Mouse (Mus musculus): ENCODE results near the gene Relt.

Relt gene

DNA sequence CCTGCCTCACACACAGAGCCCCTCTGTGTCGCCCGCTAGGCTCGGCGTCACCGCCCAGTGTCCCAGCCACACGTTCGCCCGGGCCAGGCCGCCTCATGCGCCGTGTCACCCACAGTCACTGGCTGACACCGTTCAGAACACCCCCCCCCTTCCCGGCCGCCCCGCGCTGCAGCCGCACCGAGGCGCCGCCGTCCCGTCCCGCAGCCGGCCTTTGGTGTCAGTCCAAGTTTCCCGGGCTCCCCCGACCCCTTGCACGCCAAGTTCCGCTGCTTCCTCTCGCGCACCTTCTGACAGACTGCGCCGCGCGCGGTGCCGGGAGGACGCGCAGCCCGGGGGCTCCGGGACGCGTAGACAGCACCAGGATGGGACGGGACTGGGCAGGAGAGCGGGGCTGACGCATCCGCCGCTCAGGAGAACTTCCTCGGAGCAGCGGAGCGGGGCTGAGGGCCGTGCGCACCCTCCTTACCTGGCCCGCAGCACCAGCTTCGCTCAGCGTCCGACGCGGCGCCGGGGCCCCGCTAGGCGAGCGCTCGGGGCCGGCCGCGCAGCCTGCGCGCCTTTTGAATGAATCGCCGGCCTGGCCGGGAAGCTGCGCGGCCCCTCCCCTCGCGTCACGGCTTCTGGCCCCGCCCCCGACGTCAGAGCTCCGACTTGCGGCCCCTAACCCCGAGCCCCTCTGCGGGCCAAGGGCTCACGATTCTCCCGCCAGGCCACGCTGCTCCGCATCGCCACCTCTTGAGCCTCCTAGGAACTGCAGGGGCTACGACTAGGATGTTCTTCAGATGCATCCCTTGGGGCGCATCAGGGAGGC, at the start of gene Relt:
TSS of gene Relt (minus strand) at position 619 of the 811 bp plus-strand sequence.
- peak; percentile 97 for DNase-seq (ENCODE audit: low read depth)

DNA sequence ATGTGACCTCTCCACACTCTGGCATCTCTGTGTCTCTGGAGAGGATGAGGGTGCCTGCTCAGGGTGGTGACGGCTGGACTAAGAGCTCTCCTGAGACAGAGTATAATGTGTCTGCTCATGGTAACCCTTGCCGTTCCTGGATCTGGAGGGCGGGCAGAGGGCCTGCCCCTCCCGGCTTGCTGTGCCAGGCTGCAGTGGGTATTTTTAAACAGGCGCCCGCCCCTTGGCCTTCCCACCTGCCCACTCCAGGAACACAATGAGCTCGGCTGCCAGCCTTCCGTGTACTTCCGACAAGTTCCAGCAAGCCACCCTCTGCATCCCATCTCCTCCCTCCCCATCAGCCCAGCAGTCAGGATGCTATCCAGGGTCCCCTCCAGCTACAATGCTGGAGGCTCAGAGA, 48.5 kb upstream of the Relt start:
- no peak for DNase-seq (ENCODE audit: low read depth)

DNA sequence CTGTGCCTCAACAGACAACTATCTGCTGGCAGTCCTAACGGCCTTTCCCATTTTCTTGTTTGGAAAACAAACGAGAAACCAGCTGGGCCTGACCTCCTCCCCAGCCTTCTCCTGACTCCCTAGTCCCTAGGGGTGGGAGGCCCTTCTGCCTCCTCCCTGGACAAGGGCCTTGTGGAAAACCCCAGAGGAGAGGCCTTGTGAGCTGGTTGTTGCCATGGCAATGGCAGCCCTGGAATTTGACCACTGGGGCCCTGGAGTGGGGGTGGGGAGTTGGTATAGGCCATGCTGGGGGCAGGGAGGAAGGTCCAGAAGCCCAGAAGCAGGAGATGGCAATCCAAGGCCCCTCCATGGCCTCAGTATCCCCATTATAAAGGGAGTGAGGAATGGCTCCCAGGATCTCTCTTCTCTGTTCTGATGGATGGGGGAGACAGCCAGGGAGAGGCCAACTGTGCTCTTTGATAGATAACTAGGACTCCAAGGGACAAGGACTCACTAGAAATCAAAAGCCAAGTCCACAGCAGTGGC, 48.1 kb upstream of the Relt start:
- DNase-seq (ENCODE audit: low read depth), result no peak

DNA sequence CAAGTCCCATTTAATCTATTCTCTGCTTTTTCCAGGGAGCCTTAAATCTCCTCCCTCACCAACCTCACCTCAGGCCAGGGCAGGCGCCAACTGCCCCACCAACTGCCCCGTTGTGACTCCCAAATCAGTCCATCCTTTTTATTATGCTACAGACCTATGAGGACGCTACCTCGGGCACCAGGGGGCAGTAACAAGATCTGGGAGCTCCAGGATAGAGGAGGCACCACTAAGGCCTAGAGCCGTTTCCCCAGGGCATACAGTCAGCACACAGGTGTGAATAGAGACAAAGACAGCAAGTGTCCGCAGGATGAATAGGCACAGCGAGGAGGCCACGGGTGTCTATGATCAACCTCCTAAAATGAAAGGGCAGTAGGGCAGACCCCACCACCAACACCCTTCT, 45.3 kb upstream of the Relt start:
- DNase-seq (ENCODE audit: low read depth), result peak; percentile 48

DNA sequence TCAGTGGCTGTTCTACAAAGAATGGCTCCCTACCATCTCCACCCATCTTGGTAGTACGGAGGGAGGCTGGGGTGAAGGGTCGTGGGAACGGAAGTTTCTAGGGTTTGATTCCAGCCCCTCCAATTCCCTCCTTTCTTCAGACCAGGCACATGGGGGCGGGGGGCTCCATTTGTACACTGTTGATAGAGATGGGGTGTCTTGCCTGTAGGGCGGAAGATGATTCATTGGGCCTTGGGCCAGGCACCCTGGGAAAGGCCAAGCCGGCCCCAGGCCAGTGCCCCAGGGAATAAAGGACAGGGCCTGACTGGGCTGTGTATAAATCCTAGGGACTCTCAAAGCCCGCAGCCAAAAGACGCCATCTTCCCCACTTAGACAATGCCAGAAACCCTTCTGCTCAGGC, 44.8 kb upstream of the Relt start:
- no peak for DNase-seq (ENCODE audit: low read depth)

DNA sequence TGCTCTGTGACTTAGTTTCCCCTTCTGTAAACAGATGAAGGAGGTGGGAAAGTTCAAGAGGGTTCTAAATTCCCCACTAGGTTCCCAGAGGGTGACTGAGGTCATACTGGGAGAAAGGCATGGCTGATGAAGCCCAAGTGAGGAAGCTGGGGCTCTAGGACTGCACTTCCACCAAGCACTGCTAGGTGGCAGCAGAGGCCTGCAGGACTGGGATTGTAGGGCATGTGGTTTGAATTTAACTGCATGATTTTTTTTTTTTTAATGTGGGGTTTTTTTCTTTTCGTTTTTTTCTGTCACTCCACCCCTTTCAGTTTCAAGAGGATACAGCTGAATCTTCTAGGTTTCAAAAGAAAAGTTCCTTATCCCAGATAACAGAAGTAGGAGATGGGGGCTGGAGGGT, 44.0 kb upstream of the Relt start:
- DNase-seq (ENCODE audit: low read depth), result peak; percentile 77

DNA sequence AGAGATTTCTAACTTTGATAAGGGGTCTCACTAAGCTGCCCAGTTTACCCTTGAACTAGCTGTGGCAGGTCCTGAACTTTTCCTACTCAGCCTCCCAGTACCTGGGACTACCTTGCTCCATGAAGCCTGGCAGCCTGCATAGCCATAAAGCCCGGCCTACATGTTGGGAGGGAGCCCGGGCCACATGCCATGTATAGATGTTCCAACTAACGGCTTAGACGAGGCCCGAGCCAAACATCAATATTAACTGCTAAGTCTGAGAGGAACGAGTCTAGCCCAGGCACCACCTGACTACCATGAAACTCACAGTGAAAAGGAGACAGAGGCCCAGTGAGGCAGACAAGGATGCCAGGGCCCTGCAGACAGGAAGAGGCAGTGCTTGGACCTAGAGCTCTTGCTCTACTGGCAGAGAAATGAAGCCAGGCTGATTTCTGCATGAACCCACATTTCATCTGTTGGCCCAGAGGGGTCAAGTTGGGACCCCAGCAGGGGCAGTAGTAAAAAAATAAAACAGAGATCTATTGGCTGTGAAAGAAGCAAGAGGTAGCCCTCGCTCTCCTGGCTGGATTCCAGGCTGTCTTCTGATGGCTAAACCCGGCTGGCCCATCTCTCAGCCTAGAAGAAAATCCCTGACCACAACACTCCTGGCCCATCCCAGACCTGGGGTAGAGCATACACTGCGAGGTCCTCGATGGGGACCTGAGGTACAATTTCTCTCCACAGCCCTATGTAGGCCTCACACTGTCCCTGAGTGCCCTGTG, 43.0 kb upstream of the Relt start:
- no peak for DNase-seq (ENCODE audit: low read depth)

DNA sequence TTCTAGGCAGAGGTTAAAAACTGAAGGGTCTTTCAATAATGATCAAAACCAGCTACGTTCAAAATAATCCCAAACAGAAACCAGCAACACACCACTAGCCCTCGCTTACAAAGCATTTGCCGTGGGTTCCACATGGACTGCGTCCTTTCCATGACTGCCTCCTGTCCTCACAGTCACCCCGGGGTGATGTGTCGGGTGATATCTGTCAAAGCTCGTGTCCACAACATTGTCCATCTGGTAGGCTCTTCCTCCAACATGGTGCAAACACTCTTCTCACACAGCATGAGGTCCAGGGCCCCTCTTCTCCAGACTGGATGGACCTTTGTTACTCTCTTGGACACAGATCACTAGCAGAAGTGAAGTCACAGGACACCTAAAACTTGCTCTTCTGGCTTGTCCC, 41.8 kb upstream of the Relt start:
- no peak for DNase-seq (ENCODE audit: low read depth)

DNA sequence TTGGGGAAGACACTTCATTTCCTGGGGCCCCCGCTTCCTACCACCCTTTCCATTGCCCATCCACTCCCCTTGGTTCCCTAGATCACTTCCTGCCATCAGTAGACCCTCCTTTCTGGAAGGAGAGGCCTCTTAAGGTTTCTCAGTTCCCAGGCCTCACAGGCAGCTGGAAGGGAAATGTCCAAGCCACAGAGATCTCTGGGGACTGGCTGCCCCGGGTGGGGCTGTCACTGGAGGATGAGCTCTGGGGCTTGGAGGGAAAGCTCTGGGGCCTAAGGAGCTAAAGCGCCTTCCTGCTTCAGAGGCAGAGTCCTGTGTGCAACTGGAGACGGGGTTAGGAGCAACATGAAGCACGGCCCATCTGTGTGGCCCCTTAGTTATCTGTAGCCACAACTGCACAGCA, 41.4 kb upstream of the Relt start:
- DNase-seq (ENCODE audit: low read depth), result no peak

DNA sequence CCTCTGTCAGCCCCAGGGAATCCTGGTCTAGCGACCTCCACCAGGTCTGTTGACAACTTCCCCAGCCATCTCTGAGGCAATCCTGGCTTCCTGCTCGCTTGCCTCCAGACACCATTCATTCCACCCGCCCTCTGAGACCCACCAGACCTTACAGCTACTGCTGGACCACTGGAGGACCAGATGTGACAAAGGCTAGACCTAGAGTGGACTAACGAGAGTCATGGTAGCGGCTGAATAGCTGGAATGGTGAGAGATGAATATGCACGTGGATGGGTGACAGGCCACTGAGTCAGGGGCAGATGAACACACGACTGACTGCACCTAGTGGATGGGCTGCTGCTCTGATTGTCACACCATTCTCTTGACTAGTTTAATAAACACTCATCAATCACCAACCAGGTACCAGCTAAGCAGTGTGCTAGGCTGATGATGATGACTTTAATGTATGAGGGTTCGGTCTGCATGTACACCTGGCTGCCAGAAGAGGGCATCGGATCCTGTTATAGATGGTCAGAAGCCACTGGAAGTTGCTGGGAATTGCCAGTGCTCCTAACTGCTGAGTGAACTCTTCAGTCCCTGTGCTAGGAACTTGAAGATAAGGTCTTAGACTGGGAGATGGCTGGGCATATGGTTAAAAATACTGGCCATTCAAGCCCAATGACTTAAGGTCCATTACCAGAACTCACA, 39.3 kb upstream of the Relt start:
- peak; percentile 37 for DNase-seq (ENCODE audit: low read depth)

DNA sequence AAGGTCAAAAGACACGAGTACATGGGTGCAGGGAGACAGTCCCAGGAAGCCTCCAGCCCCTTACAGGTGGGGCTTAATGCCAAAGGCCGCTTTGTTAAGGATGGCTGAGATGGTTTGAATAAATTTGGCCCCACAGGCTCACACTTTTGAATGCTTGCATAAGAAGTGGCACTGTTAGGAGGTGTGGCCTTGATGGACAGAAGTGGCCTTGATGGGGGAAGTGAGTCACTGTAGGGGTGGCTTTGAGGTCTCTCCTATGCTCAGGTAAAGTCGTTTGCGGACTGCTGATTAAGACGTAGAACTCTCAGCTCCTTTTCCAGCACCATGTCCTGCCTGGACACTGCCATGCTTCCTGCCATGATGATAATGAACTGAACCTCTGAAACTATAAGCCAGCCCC, 34.6 kb upstream of the Relt start:
- peak; percentile 26 for DNase-seq (ENCODE audit: low read depth)

DNA sequence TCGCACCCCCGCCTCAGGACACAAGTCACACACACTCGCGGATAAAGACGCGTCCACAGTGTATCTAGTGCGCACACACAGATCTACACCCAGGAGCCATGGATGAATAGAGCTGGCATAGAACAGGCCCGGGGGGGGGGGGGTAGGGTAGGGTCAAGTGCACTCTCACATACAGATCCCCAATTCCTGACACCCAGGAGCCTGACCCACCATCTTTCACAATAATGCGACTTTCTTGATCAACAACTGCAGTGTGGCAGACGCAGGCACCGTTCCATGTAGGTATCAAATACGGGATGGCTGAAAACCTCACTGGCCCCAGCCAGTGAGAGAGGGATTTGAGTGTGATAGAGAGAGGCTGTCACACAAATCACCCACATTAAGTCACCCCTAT, 31.6 kb upstream of the Relt start:
- no peak for DNase-seq (ENCODE audit: low read depth)

DNA sequence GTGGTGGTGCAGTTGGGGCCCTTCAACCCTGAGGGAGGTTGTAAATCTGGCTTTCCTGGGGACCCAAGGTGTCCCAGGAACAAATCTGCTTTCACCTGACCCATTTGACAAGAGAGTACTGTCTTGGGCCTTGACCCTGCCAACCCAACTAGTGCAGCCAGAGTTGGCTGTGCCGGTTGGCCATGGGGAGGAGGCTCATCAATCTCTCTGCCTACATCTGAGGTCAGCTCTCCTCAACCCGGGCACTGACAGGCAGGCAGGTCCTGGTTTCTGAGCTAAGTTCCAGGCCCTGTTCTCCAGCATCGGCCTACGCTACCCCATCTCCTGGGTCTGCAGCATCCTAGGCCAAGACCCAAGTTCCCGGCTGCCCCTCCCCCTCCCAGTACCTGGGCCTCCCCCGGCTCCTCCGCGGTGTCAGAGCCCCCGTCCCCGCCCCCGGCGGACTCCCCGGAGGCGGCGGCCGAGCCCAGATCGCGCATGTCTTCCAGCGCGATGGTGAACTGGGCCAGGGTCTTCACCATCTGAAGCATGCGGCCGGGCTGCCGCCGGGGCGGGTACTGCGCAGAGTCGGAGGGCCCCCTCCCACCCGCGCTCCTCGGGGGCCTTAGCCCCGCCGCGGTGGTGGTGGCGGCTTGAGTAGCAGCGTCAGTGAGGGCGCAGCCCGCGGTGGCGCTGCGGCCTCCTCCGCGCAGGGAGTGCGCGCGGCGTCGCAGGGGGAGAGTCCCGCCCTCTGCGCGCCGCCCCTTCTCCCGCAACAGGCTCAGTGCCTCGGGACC, 31.0 kb upstream of the Relt start:
- no peak for DNase-seq (ENCODE audit: low read depth)

DNA sequence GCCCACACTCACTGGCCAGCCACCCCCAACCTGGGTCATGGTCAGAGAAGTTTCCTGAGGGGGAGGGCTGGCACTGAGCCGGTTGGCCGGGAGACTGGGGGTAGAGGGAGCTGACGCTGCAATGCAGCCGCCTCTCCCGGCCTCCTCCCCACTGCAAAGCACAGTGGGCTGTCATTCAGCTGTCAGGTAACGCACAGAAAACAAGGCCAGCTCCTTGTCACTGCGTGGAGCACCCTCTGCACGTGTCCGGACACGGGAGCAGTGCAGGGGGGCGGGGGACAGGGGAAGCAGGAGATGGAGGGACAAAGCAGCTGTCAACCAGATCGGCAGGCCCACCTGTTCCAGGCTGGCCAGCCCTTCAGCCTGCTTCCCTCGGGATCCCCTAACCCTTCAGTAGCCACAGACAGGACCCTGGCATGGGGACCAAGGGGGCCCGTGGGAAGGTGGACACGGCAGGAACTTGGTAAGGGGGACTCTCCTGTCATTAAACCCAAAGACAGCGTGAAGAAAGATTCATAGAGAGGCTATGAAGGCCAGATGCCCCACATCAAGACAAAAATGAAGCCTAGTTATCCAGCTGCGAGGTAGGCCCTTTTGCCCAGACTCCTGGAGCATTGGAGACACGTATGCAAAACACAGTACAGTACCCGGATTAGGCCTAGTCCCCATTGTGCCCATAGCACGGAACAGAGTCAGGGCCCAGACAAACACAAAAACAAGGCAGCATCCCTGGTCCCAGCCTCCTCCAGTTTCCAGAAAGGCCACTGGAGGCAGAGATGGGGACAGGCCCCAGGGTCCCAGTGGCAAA, 30.2 kb upstream of the Relt start:
- no peak for DNase-seq (ENCODE audit: low read depth)

DNA sequence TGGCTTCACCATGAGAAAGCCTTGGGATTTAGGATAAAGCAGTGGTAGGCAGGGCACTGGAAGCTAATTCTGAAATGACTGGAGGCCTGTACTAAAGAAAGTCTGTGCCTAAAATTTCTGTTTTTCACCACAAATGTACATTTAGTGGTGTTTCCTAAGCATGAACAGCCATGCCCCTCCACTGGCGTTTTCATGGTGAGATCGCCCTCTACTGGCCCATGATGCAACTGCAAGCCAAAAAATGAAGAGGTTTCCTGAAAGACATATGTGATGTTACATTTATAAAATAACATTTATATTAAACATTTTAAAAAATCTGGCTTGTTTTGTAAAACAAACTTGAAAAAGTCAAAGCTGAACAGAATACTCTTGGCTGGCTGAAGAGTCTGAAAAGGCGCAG, 23.3 kb upstream of the Relt start:
- peak; percentile 73 for DNase-seq (ENCODE audit: low read depth)

DNA sequence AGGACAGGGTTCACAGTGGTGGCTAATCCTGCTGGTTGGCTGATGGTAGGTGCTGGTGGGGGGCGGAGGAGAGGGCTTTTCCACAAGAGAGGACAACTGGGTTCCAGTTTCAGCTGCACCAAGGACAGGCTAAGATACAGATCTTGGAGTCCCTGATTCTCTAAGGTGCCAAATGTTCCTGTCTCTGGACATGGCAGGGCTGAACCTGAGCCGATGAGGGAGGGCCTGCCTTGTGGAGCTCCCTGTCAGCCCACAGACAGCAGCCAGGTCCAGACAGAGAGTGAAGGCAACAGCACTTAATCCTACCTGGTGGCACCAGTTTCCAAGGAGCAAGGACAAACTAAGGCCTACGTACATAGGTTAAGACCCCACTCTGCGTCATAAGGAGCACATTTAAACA, 21.2 kb upstream of the Relt start:
- no peak for DNase-seq (ENCODE audit: low read depth)

DNA sequence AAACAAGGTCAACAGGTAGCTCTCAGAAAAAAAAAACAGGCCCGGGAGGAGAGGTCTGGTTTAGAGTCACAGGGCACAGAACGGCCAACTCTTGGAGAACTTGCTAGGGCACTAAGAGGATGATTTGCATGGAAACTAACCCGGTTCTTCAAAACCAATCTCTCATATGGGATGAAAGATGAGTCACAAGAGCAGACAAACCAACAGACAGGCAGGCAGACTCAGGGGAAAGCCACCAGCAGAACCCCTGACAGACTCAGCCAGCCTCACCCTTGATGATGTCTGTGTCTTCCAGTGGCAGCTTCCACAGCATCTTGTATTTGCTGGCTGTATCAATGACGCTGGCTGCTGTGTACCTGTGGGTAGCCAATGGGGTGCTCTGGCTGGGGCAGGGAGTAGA, 18.7 kb upstream of the Relt start:
- peak; percentile 25 for DNase-seq (ENCODE audit: low read depth)

DNA sequence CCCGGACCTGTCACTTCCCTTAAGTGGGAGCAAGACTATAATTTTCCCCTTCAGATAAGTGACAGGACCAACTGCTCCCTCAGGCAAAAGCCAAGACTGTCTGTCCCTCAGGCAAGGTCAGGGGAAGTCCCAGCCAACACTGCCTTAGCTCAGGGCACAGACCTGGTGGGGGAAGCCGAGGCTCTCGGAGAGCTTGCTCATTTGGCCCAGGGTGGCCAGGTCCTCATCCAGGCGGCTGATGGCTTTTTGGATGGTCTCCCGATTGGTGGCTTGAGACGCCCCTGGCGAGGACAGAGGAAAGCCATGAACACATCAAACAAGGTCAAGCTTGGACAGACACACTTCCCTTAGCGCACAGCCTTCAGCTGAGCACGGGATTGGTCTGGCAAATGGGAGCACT, 18.3 kb upstream of the Relt start:
- DNase-seq (ENCODE audit: low read depth), result no peak

DNA sequence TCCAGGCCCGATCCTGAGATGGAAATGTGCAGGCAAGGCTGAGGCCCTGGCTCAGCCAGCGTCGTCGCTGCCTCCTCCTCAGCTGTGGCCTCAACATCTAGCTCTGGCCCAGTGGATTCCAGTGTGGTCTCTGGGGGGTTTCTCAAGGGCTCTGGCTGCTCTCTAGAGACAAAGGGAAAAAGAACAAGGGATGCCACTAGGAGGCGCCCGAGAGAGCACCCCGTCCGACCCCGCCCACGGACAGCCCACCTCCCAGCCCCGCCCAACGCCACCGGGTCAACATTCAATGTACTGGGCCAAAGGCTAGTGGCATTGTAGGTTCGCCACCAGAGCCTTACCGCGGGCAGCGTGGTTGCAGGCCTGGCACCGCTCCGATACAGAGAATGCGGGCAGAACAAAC, 16.3 kb upstream of the Relt start:
- DNase-seq (ENCODE audit: low read depth), result peak; percentile 66

DNA sequence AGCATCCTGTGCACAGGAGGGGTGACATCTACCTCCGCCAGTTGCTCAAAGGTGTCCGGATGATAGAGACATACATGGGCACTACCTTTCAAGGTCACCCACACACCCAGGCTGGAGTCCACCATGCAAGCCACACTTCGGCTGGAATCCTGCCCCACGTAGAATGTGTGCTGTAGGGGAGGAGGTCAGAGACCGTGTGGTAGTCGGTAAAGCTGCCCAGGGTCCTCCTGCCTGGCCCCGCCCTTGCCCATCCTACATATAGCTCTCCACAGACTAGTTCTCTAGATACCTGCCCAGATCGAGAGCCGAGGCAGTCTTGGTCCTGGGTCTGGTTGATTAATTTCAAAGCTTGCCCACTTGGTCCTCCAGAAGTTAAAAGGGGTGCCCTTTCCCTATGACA, 13.5 kb upstream of the Relt start:
- no peak for DNase-seq (ENCODE audit: low read depth)

DNA sequence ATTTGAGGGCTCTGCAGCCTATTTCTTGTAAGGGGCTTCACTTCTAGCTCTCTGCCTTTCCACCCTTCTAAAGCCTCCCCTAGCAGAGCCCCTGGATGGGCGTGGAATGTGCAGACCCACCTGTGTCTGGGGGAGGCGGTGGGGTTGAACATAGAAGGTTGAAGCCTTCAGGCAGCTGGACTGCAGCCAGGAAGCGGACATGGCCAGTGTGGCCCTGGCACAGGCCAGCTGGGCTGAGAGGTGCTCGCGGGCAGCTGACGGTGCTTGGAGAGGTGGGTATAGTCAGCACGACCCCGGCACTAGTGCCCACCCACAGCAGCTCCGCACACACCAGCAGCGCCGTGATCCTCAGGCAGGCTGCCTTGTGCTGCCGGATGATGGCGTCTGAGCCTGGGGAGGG, 13.0 kb upstream of the Relt start:
- DNase-seq (ENCODE audit: low read depth), result no peak
